Mouse (Mus musculus): ENCODE data around the gene Pot1b.

Gene Pot1b

GRCm38 (mm10) chr17:55711984-55712811 lies at the start of gene Pot1b:
Pot1b (minus strand) TSS chr17:55712628.
- DNase-seq (ENCODE audit: low read depth in 1 of 2, low spot score in 2 of 2): peak; percentile 84 to 87

DNA sequence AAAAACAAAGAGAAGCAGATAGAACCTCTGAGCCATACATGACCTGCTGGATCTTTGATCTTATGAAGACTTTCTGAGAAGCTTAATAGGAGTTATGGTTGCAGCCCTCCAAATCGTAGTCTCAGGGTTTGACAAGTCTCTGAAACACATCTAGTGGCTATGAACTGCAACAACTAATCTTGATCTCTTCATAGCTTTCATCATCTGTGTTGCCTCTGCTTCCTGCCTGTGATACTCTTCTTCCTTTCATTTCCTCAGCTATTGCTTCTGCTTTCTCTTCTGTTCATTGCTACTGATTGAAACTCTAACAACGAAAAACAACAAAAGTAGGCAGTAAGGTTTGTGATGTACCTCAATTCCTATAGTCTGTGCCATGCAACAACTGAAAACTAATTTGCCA lies 38.7 kb upstream of the Pot1b start:
- DNase-seq (ENCODE audit: low read depth in 1 of 2, low spot score in 2 of 2): no peak

- peak in 1 of 2 experiments; percentile 16 for DNase-seq (ENCODE audit: low read depth in 1 of 2, low spot score in 2 of 2)
These were observed 37.4 kb upstream of the Pot1b start, which contains the start of gene Adgre4 for GRCm38 (mm10) chr17:55749786-55750185. Adgre4 (plus strand) TSS chr17:55749984.

GRCm38 (mm10) chr17:55736675-55737074 lies 24.2 kb upstream of the Pot1b start:
- no peak for DNase-seq (ENCODE audit: low read depth in 1 of 2, low spot score in 2 of 2)

DNA sequence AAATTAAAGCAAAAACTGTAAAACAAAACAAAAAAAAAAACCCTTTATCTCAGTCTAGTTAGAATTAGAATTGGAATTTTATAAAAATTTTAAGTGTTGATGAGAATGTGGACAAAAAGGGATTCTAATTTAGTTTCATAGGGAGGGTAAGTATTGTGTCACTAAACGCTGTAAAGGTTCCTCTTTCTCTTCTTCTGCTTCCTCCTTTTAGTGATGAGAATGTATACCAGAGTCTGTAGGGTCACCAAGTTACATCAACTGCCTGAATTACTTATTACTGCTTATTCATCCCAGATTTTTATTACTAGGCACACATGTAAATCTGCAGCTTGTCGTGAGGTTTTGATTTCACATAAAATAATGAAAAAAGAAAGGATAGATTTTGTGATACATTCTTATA lies 13.8 kb upstream of the Pot1b start:
- DNase-seq (ENCODE audit: low read depth in 1 of 2, low spot score in 2 of 2): no peak

DNA sequence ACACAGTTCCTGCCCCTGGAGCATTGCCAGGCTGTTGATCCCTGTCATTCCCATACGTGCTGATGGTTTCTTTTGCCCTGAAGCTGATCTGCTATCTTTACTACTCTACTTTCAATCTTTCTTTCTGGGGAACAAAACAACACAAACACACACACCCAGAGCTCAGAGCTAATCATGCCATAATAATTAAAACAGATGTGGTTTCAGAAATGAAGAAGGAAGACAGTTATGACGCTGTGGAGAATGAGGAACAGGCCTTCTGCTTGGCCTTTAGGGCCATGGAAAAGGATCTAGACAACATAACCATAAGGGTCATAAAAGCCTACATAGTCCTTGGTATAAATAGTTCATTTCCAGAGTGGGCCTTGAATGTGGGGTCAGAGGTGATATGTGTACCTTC lies 9.8 kb upstream of the Pot1b start:
- peak in 1 of 2 experiments; percentile 29 for DNase-seq (ENCODE audit: low read depth in 1 of 2, low spot score in 2 of 2)

- no peak for DNase-seq (ENCODE audit: low read depth in 1 of 2, low spot score in 2 of 2)
These were observed 8.8 kb upstream of the Pot1b start for GRCm38 (mm10) chr17:55721270-55721669.

GRCm38 (mm10) chr17:55702865-55703264 lies 9.6 kb downstream of the Pot1b start:
- DNase-seq (ENCODE audit: low read depth in 1 of 2, low spot score in 2 of 2): no peak

DNA sequence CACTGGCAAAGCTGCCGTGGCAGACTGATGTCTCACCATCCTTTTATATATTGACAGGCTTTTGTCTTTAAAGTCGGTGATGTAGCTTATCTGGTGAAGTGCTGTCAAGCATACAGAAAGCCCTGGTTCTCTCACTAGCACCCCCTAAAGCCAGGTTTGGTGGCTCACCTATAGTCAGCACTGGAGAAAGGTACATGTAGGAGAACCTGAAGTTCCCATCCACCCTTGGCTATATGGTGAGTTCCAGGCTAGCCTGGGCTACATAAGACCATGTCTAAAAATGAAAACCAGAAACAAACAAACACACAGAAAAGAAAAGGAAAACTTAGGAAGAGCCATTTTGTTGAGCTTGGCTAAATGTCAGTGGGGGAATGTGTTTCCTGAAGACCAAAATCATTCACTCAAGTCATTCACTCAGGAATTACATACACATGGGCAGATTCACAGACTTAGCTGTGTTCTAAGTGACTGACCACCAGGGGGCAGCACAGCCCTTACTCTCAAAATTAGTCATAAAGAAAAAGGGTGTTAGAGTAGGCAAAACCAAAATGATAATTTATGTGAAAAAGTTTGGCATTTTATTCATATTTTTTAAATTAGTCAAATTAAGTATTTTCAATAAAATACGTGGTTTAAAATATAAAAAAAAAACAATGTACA lies 10.1 kb downstream of the Pot1b start:
- peak in 1 of 2 experiments; percentile 56 for DNase-seq (ENCODE audit: low read depth in 1 of 2, low spot score in 2 of 2)

- no peak for DNase-seq (ENCODE audit: low read depth in 1 of 2, low spot score in 2 of 2)
These were observed 13.0 kb downstream of the Pot1b start for GRCm38 (mm10) chr17:55699388-55699787.

GRCm38 (mm10) chr17:55661099-55661498 lies 51.3 kb downstream of the Pot1b start:
- no peak for DNase-seq (ENCODE audit: low read depth in 1 of 2, low spot score in 2 of 2)

DNA sequence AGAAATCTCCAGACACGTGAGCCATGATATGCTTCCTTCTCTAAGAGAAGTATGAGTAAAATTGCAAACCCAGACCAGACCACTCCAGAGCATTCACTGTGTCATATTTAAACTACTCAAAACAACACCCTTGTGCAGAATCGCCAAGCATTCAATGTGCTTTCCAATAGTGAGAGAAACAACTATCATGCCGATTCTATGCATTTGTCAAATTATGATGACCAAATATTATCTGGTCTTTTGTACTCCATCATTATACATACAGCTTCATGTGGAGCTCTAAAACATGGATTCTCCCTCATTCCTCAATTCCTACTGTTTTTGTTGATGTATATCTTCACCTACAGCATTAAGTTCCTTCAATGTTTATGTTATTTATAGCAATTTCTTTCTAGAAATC lies 87.3 kb downstream of the Pot1b start, which contains the start of gene Vmn2r118:
Vmn2r118 (minus strand) TSS at position 101 of the 400 bp plus-strand sequence.
- DNase-seq (ENCODE audit: low read depth in 1 of 2, low spot score in 2 of 2): no peak
